Mouse (Mus musculus): ENCODE data around the gene Kdm6b.

The Kdm6b gene

GRCm38 (mm10) chr11:69418481-69419442 is 5.3 kb upstream of the Kdm6b start:
- DNase-seq: peak; percentile 89

GRCm38 (mm10) chr11:69417449-69418384 is 4.2 kb upstream of the Kdm6b start:
- peak; percentile 81 for DNase-seq

DNA sequence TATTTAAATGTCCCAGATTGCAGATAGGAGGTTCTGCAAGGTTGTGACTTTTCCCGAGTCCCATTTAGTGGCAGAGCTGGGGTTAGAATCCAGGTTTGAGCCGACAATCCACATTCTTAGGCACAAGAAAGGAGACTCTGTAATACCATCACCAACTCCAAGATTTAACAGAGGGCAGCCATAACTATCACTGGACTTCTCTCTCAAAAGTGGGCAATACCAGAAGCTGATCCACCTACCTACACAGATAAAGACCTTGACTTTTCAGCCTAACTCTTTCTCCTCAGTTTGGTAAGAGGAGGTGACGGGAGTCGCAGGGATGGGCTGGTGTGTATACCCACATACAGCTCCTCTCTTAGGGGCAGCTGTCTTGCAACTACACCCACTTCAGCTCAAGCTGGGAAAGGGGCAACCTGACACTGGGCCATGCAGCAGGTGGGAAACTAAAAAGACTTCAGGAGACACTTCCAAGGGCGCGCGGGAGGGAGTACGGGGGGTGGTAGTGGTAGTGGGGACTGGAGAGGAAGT is 3.5 kb upstream of the Kdm6b start:
- no peak for DNase-seq

- no peak for DNase-seq
Observed at GRCm38 (mm10) chr11:69416509-69416908, 3.0 kb upstream of the Kdm6b start.

- peak; percentile 70 for DNase-seq
Observed at GRCm38 (mm10) chr11:69415668-69416451, 2.4 kb upstream of the Kdm6b start.

- DNase-seq: peak; percentile 49
Observed at GRCm38 (mm10) chr11:69415327-69415667, 1.8 kb upstream of the Kdm6b start.

DNA sequence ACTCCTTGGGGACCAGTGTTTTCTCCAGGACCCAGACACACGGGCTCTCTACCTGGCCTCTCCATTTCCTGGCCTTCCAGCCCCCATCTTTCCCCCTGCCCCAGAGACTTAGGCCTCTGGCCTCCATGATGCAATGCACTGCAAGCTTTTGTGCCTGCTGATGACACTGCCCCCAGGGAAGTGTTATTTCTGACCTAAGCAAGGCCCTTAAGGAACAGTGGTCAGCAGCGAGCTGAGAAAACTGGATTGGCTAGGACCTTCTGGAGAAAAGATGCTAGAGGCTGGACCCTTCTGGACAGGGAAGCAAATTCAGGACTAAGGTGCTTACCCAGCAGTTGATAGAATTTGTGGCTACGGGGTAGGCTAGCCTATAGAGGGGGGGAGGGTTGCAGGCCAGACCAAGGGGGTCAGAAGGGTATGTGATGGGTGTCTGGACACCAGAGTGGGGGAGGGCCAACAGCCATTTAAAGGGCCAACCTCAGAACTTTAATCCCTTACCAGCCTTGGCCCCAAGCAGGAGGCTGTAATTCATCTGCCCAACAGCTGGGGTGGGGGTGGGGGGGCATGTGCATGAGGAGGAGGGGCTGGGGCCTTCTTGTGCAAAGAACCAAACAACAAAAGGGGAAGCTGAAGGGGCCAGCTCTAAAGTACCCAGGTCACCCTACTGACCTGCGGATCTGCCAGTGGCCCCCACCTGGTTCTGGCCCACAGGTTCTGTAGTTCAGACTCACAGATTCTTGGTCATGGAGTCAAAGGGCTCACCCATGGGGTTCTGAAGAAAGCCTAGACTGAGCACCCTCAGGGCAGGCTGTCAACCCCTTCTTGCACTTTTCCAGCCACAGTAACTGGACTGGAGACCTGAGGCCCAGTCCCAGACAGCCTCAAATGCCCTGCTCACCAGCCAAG is 1.2 kb upstream of the Kdm6b start:
- DNase-seq: no peak

GRCm38 (mm10) chr11:69412548-69412947 is 927 bp downstream of the Kdm6b start:
- no peak for DNase-seq

DNA sequence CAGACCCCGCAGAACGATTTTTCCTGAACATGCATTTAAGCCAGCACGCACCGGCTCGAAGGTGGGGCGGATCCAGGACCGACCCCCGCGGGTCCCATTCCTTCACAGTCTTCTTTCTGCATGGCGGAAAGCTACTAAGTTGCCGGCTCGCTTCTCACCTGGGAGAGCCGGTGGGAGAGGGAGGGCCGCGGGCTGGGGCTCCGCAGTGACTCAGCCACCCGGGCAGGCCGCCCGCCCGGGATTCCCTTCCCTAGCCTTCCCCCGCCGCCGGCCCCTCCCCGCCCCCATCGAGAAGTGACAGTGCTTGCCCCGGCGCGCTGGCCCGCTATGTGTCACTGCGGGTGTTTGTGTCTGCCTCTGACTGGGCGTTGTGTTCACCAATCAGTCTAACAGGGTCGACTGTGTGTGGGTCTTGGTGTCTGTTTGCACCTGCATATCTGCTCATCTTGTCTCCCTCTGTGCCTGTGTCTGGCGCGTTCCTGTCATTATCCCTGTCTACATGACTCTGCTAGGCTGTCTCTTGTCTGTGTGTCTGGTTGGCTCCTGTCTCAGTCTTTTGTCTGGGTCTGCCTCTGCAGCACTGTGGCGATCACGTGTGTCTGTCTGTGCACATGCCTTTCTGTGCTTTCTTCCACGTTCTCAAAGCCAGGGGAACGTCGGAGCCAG is 1.8 kb downstream of the Kdm6b start:
- peak; percentile 87 for DNase-seq

DNA sequence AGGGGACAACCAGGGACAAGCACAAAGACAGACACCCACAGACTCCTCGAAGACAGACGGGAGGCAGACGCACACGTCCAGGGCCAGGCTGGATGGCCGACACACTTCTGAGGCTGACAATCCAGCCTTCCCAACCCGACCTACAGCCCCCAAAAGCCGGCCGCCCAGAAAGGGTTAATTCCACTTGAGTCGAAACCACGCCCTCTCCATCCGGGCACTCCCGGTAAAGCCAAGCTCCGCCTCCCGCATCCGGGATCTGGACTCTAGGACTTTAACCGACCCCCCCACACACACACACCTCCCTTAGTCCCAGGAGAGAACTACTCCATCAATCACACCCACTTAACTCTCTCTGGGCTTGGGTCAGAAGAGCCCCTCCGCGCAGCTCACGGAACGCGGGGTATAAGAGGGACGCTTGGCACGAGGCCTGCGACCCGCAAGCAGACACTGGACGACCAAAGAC is 2.4 kb downstream of the Kdm6b start:
- peak; percentile 95 for DNase-seq

GRCm38 (mm10) chr11:69410310-69411072 is 3.0 kb downstream of the Kdm6b start:
- peak; percentile 66 for DNase-seq

DNA sequence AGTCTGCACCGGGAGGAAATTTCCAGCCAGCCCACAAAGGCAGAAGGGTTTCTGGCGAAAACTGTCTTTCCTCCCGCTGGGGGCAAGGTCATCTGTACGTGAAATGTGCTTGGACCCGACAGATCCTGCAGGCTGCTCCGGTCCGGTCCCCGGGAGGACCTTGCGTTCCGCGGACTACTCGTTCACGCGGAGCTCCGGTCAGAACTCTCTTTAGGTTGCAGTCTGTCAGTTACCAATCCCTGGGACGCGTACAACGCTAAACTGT is 3.5 kb downstream of the Kdm6b start:
- peak; percentile 51 for DNase-seq

DNA sequence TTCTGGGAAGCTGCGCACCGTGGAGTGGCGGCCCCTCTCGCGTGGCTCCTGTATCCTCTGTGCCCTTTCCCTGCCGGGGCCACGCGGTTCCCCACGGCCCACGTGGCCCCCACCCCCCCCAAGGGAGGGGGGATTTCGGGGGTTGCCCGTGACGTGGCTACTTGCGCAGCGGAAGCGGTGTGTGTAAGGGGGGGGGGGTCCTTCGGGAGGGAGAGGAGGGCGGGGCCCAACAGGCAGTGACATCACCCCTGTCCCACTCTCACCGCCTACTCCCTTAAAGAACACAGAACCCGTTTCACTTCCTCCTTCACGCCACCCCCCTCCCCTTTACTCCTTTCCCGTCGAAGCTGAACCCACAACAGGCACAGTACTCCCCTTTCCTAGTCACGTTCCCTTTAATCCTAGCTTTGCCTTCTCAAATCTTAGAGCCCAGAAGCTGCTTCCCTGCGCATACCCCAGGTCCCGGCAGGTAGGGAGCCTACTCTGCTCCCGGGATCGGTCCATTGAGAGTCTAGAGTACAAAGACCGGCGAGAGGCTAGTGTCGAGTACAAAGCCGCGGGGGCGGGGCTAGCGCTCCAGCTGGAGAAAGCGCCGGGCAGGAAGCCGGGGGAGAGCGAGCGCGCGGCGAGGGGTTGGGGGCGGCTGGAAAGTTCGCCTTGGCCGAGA is 4.0 kb downstream of the Kdm6b start:
- peak; percentile 89 for DNase-seq

DNA sequence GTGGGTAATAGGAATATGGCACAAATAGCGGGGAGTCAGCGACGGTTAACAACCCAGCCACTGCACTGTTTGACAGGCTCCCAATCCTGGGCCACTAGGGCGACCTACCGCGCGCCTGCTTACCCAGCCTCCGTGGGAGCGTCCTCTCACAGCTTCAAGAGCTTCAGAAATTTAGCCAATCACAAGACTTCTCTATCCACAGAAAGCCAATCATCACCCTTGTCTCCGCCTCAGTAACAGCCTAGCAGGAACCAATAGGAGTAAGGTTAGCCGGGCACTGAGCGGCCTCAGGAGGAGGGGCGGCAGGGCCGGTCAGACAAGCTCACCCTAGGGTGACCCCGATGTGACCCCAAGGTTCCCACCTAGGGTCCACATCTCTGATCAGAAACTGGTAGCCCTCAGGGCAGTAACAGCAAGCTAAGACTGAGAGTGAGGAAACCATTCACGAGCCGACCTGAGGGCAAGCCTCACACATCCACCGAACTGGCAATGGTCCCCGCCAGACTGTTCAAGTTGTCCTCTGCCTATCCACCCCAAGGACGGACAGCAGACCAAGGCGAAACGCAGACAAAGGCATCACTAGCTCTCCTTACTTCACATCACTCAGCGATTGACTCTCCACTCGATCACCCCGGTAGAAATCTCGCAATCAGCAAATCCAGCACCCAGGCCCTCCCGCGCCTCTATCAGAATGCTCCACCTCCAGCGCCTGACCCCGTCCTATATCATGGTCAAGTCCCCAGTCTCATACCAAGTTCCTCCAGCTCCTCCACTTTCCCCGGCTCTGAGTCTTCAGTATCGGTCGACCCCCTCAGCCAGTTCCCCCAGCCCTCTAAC is 4.7 kb downstream of the Kdm6b start:
- DNase-seq: peak; percentile 87

GRCm38 (mm10) chr11:69407724-69408004 is 5.8 kb downstream of the Kdm6b start:
- DNase-seq: no peak

DNA sequence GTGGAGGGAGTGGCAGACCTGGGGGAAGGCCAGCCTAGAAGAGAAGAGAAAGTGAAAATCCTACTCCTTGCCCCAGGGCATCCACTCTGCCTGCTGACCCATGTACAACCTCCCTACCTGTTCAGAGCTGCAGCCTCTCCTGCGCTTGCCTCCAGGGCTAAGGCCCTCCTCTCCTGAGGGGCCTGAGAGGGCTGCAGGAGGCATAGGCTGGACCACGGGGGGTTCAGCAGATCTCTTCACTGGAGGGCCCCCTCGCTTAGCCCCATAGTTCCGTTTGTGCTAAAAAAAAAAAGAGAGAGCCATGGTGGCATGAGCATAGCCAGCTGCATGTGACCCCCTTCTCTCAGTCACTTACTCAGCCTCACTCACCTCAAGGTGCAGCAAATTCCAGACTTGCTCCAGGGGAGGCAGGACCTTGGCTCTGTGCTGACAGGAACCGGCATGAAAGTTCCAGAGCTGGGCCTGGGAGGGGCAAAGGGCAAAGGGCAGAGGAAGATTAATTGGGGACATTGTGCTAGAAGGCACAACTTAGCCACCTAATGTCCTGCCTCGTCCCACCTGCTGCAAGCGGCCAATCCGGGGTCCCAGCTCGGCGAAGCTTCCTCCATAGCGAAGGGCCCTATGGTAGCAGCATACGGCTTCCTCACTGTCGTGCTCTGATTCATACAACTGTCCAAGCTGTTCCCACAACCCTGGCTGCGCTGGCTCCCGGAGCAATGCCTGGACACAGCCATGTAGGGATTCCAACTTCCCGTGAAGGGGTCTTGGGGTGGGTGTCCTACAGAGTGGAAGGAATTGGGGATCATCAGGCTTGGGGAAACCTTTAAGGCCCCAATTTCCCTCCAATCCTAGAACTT is 6.4 kb downstream of the Kdm6b start:
- DNase-seq: no peak

- DNase-seq: no peak
Observed at GRCm38 (mm10) chr11:69406282-69406681, 7.2 kb downstream of the Kdm6b start.
